Mouse (Mus musculus) NIH3T3 (cell line): ENCODE data around the gene Tex37.
A peak's percentile ranks its signal among the peaks of the same experiment; 100 is the strongest.

Source experiments
- DNase-seq: peaks from one replicate; pipeline ENCODE4 v3.0.0-alpha.2; 2012; ENCODE audit warnings: low read depth

Gene Tex37

DNA sequence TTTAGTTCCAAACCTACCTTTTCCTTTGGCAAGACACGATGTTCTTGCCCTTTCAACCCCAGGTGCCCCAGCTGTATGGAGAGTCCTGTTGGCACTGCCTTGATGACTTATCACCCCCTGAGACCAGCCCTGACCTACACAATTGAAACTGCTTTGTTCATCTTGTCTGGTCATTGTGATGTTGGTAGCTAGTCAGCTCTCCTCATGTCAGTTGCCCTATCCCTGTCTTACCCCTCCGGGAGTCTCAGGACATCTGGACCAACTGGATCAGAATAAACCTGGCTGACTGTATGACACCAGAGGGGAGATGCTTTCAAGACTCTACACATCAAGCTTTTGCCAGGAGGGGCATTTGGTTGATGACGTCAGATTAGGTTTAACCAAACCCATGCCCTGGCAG, at the start of gene Tex37:
Gene Tex37, minus strand, starts transcription at position 101 of the 400 bp plus-strand sequence.
- no peak for DNase-seq

DNA sequence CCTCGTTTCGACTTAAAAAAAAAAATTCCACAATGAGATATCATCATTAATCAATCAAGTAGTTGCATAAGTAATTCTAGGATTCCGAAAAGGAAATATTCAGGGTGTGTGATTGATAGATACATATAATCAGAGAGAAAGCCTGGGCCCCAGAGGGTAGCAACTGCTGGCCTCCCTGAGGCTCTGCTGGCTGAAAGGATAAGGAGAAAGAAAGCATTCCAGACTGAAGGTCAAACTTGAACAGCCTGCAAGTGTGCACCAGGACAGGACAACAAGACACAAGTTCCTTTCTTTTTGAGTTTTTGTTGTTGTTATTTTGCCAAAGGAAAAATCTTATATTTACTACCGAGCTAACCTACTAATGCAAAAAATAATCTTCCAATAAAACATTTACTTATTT, 49.6 kb upstream of the Tex37 start:
- DNase-seq, result no peak

- no peak for DNase-seq
Observed at GRCm38 (mm10) chr6:70967422-70967821, 48.7 kb upstream of the Tex37 start.

DNA sequence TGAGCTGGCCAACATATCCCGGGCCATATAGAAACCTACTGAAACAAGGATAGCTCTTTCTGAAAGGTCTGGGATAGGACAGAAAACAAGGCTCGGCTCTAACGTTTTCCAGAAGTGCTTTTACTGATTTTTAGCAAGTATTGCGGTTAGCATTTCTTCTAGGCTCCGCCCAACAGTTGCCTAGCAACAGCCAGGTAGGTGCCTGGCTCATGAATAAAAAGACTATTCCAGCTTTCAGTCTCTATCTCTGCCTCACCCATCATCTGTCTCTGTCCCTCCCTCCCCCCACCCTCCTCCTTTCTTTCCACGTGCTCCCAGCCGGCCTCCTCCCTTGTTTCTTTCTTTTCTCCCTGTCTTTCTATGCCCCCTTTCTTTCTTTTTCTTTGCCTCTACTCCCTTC, 47.0 kb upstream of the Tex37 start:
- no peak for DNase-seq

GRCm38 (mm10) chr6:70964116-70964830, 45.5 kb upstream of the Tex37 start:
- DNase-seq, result no peak

GRCm38 (mm10) chr6:70957341-70957940, 38.7 kb upstream of the Tex37 start:
- no peak for DNase-seq

GRCm38 (mm10) chr6:70956936-70957335, 38.2 kb upstream of the Tex37 start:
- DNase-seq, result no peak

GRCm38 (mm10) chr6:70956285-70956912, 37.7 kb upstream of the Tex37 start, which contains the start of gene Foxi3:
Gene Foxi3, plus strand, starts transcription at chr6:70956531.
- DNase-seq, result no peak

- DNase-seq, result no peak
Observed at GRCm38 (mm10) chr6:70955841-70956240, 37.1 kb upstream of the Tex37 start.

GRCm38 (mm10) chr6:70955291-70955800, 36.6 kb upstream of the Tex37 start:
- DNase-seq, result no peak

GRCm38 (mm10) chr6:70954040-70954439, 35.3 kb upstream of the Tex37 start:
- peak; percentile 54 for DNase-seq

- no peak for DNase-seq
Observed at GRCm38 (mm10) chr6:70953274-70953673, 34.5 kb upstream of the Tex37 start.

- DNase-seq, result no peak
Observed at GRCm38 (mm10) chr6:70931801-70932200, 13.1 kb upstream of the Tex37 start.

GRCm38 (mm10) chr6:70921274-70922074, 2.7 kb upstream of the Tex37 start:
- peak; percentile 78 for DNase-seq

- DNase-seq, result no peak
Observed at GRCm38 (mm10) chr6:70912396-70912765, 6.3 kb downstream of the Tex37 start.

DNA sequence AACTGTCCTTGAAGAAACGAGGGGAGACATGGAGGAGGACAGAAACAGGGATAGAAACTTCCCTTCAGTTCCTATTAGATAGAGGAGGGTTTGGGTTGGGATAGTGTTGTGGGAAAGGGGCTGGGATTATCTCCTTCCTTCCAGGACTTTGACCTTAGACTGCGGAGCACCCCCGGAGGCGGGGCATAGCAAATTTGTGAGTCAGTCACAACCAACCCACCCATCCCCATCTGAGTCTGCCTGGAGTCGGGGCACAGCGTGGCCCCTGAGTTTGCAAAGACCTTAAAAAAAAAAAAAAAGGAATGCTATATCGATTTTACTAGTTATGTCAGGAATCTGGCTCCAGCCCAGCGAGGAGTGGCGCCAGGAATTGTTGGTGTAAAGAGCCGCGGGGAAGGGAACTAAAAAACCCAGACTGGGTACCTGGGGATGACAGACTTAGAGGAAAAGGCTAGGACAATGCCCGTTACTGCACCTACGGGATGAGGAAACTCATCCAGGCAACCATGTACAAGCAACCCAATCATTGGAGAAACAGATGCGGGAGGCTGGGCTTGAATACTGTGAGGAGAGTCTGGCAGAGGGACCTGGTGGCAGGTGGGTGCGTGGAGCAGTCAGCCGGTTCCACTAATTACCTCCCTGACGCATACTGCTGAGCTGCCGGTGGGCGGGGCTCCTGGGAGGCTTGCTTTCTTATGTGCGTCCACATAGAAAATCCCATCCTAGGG, 6.9 kb downstream of the Tex37 start:
- DNase-seq, result peak; percentile 46

GRCm38 (mm10) chr6:70910285-70910684, 8.4 kb downstream of the Tex37 start:
- DNase-seq, result no peak

DNA sequence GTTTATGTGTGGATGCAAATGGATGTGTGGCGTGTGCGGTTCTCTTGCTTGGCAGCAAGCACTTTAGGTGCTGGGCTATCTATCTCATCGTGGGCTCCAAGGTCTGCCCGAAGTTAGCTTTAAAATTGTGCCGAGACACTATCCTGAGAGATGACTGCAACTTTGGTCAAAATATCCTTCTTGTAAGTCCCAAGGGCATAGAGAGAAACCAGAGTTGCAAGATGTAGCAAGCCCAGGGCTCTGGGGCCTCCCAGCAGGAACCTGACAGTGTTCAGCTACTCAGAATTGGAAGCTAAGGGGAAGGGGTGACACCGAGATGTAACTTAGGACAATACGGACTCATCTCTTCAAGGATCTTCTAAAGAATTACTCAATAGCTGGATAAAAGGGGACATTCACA, 9.2 kb downstream of the Tex37 start:
- DNase-seq, result no peak

GRCm38 (mm10) chr6:70903689-70904088, 15.0 kb downstream of the Tex37 start:
- no peak for DNase-seq

GRCm38 (mm10) chr6:70899594-70900003, 19.1 kb downstream of the Tex37 start:
- no peak for DNase-seq

GRCm38 (mm10) chr6:70898166-70898565, 20.6 kb downstream of the Tex37 start:
- DNase-seq, result no peak

DNA sequence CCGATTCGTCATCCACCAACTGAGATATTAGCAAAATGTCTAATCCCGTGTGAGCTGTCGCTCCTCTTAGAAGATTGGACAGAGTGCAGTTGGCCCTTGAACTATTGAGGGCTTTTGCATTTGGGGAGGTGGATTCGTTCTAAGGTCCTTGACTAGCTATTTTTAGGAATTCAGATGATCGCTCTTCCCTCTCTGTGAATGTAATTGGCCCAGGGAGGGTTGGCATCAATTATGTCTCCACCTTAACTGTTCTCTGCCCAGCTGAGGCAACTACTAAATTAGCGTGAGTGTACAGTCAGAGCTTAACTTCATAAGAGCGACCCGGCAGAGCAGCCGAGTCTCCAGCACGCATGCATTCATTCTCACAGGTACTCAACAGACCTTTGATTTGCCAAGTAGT, 30.7 kb downstream of the Tex37 start:
- DNase-seq, result no peak
